Mouse (Mus musculus) stomach, postnatal 0 days (tissue): ENCODE measurements at regions not wholly inside any gene's neighbourhood (a gene's known extent, or its start where the extent isn't known, plus 50 kb on each side); places are given as distances from the start of the nearest gene placed in this dataset.

Experiments used
- CTCF ChIP-seq: IDR thresholded peaks from 2 replicates; pipeline ENCODE4 v1.5.1; 2016; ENCODE audit warnings: antibody characterized with exemption, low read depth, mild to moderate bottlenecking, moderate library complexity
- EP300 ChIP-seq: optimal IDR thresholded peaks from 2 replicates; pipeline ENCODE3; 2016; ENCODE audit warnings: antibody characterized with exemption

GRCm38 (mm10) chr4:87670167-87670566, 363.0 kb downstream of the Mllt3 start:
- TF ChIP-seq CTCF, result no peak
- TF ChIP-seq EP300, result no peak
